Mouse (Mus musculus) right cerebral cortex, postnatal 4 days (tissue): ENCODE results near the gene Hyal2.

ENCODE experiments used
- DNase-seq: peaks from one replicate; pipeline ENCODE4 v3.0.0-alpha.2; 2022

The Hyal2 gene

DNA sequence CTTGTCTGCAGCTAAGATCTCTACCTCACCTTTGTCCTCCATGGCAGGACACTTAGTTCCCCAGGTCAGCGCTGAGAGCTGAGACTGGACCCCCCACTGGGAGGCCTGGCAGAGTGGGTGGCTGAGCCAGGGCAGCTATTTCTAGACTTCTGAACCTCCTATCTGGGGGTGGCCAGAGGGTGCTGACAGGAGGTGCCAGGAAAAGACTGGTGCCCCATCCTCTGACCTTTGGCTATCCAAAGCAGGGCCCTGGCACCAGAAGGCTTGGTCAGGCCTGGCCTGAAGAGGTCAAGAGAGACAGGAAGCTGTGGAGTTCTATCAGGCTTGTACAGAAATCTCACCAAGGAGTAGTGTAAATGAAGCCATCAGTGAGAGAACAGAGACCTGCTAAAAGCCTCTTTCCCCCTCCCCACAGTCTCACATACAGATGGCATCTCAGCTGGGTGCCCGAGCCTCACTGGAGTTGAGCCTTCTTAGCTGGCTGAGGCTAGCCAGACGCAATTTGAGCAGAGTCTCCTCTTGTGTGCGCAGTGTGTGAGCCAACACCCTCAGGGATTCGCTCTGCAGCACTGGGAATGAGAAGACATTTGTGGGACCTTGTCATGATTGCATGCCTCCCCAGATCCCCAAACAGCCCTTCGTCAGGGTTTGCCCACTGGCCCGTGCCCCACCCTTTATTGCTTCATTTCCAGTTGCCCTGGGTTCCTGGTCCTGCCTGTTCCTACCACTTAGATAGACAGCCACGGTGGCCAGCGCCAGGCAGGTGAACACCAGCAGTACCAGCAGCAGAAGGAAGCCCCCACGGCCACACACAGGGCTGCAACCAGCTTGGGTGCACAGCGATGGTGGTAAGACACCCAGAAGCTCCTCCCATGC is 25.6 kb downstream of the Hyal2 start:
- no peak for DNase-seq

DNA sequence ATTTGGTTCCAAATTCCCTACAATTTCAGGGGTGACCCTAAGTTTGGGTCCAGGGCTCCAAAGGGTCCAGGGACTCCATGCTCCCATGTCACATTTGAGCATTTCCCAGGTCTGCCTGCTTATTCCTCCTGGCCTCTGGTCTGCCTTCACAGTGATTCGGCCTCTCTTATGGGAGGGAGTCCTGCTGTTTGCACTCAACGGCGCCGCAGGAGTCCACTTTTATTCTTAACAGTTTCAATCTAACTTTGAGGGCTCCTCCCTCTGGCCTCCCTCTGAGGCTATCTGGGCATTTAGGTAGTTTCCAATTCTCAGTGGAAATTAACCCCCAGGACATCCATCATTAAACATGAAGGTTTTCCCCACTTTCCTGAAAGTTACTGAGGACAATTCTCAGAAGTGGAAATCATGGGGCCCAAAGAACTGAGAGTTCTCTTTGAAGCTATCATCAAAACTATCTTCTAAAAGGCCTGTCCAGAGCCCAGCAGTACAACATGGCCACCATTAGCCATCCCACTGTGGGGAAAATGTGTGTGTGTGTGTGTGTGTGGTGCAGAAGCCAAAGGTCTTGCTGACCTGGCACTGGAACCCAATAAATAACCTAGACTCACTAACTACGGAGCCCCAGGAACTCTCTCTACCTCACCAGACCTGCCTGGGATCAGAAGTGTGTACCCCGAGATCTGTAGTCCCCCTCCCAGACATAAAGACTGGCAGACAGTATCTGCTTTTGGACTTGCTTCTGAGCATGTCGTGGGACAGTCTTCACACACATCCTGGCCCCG is 26.7 kb downstream of the Hyal2 start:
- DNase-seq = no peak

DNA sequence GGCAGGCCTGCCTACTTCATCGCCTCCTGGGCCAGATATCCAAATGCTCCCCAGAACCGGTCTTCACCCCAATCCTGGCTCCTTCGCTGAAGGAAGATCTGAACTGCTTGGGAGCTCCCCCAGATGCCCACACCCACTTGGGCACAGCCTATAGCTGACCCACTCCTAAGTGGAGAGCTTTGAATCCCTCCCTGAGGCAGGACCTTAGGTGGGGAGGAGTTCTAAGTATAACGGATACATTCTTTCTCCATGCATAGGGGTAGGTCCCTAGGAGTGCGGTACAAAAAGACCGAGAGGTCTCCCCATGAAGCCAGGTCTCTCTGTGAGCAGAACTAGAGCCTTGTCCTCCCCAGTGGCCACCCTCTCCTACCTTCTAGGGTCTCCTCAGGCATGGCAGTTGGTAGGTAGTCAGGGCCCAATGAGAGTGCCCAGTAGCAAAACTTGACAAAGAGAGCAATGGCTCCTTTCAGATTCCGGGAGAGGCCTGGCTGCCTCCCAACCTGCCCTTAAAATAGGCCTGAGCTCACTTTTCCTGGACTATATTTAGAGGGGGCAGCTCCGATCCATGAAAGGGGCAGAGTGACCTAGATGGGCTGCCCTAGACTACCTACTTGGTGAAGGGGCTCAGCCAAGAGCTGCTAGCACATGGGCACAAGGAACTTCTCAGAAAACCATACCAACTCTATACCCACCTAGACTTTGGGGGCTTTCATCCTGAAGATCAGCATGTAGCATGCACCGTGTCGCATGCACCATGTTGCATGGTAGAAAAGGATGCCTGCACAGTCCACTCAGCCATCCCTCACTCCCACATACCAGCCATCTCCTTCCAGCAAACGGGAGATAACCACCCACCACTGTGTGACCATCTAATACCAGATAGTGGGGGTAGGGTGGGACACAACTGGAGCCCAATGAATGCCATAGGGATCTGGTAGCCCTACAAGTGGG is 29.1 kb downstream of the Hyal2 start:
- no peak for DNase-seq

DNA sequence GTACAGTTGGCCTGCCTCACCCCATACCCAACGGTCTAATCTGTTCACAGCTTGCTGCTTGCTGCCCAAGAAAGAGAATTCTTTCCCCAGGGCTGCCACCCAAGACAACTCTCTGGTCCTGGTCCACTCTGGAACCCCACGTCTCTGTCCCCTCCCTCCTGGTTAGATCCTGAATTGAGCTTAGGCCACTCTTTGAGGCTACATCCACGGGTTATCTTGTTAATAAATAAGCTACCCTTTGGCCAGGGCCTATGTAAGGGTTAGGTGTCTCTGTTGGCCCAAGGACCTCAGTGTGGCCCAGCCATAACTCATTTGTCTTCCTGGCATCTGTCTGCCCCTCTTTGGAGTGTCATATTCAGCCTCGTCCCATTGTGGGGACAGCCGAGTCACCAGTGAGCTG is 30.6 kb downstream of the Hyal2 start:
- DNase-seq = no peak

DNA sequence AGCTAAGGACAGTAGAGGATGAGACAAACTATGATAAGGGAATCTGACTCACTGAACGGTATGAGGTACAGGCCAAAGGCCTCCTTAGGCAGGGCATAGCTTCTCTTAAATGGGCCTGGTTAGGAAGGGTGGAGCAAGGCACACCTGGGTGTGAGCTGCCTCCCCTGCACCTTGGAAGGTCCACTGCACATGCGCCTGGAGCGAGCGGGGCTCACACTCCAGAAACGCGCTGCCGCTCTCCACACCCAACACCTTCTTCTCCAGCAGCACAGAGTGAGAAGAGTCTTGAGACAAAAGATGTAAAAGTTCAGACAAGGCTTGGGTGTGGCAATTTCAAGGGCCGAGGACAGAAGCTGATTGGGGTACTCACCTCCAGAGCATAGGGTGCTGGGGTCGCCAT is 31.7 kb downstream of the Hyal2 start:
- DNase-seq = no peak

DNA sequence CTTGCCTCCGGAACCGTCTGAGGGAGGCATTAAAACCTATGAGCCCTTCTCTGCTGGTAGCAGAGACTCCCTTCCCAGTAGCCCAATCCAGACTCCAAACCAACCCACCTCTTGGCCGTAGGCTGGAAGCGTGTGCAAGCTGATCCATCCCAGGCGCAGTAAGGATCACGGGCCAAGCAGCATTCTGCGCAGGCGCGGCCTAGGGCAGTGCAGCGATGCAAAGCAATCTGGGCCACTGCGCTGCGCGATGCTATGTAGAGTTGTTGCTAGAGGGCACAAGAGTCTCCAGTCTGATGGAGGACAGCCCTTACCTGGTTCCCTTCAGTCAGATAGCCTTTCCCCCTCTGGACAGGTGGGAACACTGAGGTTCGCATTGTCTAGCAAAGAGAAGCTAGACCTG is 32.1 kb downstream of the Hyal2 start:
- DNase-seq = peak; percentile 37

DNA sequence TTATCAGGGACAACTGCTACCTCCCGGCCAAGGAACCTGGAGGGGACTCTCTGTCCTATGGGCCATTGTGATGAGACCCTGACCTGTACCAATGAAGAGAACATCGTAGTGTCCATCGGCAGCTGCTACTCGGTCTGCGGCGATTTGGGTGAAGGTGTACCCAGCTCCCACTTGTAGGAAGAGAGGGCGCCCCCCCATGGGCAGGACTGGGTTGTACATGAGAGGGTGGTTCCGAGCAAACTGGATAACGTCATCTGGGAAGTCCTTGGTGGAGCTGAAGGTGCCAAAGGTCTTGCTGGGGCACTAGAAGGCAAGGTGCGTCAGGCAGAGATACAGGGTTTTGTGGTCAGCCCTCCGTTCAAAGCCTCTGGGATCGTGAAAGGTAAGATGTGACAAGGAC is 33.0 kb downstream of the Hyal2 start:
- DNase-seq = no peak

DNA sequence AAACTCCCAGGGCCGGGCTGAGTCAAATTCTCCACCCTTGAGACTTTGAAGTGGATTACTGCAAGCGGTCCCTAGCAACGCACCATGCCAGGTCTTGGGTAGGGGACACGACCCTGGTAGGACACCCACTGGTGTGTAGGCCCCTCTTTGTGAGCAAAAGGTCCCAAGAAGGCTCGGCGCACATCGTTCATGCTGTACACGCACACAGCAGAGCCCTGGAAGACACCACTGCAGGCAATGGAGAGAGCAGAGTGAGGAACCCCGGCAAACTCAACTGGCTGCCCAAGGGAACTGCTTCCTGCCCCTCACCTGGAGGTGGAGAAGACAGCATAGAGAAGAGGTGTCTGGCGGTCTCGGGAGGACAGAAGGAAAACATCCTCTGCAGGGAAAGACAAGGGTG is 33.5 kb downstream of the Hyal2 start:
- no peak for DNase-seq

DNA sequence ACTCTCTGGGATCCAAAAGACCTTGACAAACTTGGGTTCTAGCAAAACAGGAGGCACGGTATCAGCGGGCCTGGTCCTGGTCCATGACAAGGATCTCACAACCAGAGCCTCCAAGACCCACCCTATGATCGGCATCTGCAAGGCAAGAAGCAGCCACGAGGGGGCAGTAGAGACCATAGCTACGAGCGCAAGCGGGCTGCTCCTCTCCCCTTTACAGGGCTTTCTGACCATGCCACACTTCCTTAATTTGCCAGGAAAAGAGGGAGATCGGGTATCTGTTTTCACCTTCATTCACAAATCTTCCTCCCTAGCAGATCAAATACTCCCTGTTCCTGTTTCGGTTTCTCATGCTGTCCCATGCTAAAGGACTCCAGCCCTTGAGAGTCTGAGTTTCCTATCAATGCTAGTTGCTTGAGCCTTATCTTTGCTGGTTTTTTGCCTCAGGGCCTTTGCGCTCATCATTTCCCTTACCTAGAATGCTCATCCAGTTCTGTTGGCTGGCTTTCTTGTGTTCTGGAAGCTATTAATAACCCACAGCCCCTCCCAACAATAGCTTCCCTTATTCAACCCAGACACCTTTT is 34.4 kb downstream of the Hyal2 start:
- DNase-seq = peak; percentile 99

DNA sequence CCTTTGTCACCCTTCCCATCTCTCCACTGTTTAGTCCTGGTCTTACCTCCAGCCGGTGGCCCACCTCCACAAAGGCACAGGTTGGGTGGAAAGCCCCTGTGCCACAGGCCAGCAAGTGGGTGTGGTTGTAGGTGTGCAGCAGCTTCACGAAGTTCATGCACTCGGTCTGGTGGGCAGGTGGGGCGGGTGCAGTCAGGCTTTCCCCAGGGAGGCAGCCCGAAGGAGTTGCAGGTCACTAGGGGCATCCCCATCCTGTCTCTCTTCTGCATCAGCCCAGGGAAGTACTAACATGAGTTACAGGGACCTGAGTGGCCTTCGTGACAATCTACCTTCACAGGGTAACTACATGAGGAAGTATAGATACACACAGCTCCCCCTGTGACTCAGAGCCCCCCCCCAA is 35.5 kb downstream of the Hyal2 start:
- no peak for DNase-seq

DNA sequence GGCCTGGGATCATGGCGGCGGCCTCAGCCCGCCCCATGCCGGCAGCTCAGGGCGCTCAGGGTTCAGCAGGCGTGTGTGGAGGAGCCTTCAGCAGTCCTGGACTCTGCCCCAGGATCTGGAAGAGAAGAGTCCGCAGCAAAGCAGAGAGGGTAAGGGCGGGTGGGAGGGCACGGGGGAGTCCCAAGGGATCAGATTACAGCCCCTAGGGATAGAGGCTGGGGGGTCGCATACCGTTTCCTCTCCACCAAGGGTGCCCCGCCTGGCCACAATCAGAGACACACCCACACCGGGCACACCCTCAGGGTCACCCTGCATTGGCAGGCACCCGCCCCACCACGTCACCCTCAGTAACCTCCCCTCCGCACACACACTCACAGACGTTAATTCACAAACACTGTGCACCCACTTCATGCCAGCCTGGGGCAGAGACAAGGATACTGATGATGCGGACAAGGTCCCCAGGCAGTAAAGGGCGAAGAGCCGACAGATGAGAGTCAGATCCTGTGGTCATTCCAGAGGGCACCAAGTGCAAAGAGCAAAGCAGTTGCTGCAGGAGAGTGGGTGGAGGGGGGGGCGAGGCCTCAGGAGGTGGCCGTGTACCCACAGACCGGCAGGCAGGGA is 37.4 kb downstream of the Hyal2 start:
- DNase-seq = no peak

DNA sequence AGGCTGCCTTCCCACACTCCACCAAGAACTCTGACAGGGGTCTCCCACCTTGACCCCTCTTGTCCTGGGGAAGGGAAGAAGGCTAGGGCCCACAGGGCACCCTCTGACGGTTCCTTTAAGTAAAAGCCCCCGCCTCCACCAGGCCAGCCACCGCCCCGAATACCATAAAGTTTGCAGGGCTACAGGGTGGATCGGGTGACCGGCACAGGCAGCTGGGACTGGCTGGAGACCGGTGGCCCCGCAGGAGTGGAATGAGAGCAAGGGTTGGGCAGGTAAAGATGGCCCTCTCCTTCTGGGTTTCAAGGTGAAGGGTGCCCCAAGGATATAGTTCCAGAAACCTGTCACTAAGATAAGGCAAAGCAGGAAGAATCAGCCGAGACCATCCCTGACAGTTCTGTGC is 38.8 kb downstream of the Hyal2 start:
- no peak for DNase-seq

DNA sequence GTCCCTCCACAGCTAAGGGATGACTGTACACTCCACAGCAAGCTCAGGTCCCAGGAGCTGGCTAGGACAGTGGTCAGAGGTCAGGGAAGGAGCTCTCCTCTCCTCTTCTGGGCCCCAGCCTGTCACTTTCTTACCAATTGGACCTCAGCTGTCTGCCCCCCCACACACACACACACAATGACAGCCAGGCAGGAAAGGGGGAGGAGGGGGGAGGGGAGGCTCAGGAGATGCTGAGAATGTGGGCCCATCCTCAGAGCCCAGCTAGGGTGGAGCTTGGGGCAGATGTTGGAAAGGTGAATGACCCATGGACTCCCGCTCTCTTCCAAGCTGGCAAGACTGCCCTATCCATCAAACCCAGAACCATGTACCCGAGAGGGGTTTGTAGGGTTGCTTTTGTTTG is 39.3 kb downstream of the Hyal2 start:
- no peak for DNase-seq

DNA sequence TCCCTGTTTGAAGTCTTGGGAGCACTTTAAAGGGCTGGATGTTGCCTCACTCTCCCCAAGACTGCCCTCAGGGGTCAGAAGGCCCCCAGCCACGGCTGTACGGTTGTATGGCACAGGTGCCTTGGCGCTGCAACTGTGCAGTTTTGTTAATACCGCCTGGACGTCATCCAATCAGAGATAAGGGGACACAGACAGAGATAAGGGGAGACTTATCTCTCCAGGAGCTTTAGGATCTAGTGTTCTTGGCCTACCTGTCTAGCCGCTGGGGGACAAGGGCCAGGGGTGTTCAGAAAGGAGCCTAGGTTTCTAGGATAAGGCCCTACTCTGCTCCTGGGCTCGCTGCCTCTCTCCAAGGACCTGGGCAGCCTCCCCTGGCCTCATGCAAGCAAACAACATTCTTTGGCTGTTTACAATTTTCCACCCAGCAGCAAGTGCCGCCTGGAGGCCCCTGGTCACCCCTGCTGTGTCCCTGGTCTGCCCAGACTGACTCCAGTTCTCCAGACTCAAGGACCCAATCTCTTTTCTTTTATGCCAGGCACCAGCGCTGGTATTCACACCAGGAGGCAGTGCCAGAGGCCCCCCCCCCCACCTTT is 40.0 kb downstream of the Hyal2 start:
- DNase-seq = no peak

DNA sequence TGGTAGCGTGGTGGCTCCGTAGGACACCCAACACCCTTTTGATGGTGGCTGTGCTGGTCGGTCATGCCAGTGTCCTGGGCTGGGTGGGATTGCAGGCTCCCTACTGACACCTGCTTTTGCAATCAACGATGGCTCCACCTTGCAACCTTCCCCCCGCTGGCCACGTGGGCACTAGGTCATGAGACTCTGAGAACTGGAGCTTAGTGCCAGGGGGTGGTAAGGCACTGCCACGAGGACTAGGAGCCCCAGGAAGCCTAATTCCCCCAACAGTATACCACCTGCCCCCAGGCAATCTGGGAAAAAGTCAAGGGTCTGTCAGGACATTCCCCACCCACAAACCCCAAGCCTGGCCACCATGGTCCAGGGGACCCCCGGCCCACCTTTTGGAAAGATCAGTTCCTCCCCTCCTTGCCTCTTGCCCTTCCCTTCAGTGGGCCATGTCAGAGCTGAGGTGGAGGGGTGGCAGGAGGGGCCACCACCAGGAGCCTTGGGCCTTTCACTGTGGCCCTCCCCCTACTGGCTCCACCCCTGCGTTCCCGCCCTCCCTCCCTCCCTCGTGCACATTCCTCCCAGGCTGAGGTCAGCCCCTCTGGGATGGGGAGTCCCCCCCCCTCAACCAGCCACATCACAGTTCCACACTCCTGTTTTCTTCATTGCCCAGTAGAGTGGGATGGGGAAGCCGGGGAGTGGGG is 41.1 kb downstream of the Hyal2 start, which contains the start of gene Sema3b:
Sema3b (minus strand) TSS at position 489 of the 692 bp plus-strand sequence.
- no peak for DNase-seq

DNA sequence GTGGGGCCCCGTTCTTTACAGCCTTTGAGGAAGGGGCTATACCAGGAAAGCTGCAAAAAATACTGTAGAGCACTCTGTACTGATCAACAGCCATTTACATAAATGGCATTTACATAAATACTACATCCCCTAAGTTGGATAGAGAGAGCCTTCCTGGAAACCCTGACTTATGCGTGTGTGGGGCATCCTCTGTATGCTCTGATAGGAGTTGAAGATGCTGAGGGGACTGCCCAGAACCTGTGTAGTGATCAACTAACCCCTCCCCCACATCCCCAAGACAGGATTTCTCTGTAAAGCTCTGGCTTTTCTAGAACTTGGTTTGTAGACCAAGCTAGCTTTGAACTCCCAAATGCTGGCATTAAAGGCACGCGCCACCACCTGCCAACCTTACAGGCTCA is 41.7 kb downstream of the Hyal2 start:
- no peak for DNase-seq

DNA sequence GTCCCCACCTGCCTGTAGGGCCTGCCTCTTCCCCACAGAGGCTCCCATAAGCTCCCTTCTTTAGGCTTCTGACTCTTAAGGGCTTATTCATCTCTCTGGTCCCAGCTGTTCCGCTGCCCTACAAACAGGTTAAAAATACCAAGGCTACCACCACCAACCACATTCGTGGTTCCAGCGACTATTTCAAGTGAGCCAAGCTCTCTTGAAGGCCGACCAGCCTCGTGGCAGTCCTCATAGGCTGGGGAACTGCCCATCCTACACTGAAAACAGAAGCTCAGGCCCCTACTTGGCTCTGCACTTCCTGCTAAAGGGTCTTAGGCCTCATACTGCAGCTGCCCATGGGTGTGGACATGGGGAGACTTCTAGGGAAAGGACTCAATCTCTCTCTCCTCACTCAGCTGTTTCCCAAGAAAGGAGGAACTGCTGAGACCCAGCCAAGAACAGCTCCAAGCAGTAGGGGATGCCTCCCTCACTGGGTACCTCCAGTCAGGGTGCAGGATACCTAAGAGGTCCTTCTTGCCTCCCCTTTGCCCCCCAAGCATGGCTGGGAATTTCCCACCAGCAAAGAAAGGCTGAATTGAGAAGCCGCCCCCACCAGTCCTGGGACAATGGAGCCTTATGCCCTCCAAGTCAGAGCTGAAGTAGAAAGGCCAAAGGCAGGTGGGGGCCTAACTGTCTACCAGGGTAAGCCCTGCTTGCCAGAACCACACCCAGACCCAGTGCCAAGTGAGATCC is 43.9 kb downstream of the Hyal2 start:
- no peak for DNase-seq

DNA sequence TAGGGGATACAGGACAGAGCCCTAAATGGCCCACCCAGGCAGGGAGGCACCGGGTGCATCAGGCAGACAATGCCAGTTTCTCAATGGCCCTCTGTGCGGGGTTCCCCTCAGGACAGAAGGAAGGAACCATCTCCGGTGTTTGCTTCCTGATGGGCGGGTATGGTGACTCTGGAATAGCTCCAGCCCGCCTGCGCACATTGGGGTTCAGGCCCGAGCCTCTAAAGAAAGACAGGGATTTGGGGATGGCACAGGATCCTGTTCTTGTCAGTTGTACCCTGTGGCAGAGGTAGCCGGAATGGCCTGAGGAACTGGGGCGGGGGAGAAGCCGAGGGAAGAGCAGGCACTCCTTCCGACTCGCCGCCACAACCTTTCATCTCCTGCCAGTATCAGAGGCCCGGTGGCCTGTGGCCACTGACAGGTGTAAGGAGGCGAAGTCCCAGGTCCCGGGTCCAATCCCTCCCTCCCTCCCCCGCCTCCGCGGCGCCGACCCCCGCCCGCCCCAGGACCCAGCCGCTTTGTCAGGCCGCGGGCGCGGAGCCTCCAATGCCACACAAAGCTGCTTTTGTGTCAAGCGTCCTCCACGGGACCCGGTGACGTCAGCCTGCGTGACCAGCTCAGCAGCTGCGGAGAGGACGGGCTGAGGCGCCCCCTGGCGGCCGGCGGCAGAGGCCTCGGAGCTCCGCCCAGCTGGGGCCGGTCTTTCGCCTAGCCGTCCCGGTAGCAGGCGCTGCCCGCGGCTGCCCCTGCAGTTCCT is 44.6 kb downstream of the Hyal2 start:
- DNase-seq = peak; percentile 99

DNA sequence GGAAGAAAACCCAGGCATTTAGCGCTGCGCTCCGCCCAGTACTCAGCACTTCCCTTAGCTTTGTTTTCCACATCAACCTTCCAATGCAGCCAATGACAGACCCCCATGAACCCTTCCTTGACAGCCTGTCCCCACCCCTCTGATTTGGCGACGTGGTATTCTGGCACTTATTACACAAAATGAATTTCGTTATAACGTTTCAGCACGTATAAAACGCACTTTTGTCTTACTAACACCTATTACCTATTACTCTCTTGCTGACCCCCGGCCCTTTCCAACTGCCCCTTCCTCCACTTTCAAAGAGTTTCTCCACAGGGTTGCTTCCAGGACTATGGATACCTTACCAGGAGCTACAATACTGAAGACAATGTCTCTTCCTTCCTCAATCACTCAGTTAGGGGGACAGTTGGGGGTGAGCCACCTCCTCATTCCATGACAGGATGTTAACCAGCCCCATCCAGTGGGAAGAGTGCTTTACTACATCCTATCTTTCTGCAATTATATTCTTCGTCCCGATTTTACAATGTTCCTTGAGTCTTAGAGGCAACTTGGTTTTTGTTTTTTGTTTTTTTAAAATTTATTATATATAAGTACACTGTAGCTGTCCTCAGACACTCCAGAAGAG is 45.3 kb downstream of the Hyal2 start:
- no peak for DNase-seq
